Mouse (Mus musculus): ENCODE results near the gene Gm28729. TPM values are rescaled to one million over a fixed set of nuclear protein-coding genes. Genes with fewer than 3 reads are reported as not detected.
"Not testable (repeated sequence)": the region's sequence is repeated elsewhere in the genome, so short reads cannot be mapped to it uniquely, and the experiment has no call there.

Gene Gm28729
- total RNA-seq, 4 experiments from 2014 or later: 0.37 to 0.65 (median 0.39) TPM; not detected in 1

DNA sequence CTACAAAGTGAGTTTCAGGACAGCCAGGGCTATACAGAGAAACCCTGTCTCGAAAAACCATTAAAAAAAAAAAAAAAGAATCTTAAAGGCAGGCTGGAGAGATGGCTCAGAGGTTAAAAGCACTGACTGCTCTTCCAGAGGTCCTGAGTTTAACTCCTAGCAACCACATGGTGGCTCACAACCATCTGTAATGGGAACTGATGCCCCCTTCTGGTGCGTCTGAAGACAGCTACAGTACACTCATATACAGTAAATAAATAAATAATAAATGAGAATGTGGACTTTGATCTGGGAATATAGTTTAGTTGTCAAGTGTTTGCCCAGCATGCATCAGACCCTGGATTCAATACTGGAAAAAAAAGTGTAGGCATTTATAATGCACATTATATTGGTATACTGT is 3.5 kb downstream of the Gm28729 start:
- DNase-seq (ENCODE audit: low spot score in 2 of 2): not testable (repeated sequence)

DNA sequence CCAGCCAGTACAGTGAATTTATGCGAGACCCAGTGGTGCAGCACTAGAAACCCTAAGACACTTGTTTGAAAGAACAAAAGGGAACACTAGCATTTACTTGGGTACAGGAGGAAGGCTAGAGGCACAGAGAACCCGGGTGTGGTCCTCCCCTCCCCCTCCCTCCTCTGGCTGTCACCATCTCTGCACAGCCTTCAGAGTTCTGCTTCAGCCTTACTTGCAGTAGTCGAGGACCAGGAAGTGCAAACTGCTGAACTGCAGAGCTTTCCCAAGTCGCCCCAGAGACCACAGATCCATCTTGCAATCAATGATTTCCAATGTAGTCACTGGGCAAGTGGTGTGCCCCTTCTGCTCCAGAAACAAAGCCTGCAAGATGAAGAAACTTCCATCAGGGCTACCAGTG is 7.6 kb downstream of the Gm28729 start:
- no peak for DNase-seq (ENCODE audit: low spot score in 2 of 2)

DNA sequence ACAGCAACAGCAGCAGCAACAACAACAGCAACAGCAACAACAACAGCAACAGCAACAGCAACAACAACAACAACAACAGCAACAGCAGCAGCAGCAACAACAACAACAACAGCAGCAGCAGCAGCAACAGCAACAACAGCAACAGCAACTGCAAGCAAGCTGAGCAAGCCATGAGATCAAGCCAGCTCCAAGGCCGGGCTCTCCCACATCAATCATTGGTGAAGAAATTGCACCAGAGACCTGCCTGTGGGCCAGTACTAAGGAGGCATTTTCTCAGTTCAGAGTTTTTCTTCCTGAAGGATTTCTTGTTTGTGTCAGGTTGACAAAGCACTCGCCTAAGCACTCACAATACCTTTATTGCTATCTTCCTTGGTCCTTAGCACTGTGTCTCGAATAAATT is 8.3 kb downstream of the Gm28729 start:
- DNase-seq (ENCODE audit: low spot score in 2 of 2): no peak

DNA sequence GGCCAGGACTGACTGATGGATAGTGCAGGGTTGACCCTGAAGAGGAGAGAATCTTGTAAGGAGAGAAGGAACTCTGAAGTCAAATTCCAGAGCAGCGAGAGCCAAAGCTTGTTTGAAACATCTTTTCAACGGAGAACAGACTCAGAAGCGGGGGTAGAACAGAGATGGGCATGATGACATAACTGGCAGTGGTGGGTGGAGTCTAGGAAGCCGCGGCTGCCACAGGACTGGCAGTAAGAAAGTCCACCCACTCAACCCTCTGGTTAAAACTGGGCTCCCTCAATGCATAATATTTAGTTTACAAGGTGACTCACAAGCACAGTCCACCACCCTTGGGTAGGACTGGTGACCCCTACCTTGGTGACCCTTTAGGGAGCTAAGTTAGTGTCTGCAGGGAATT is 9.3 kb downstream of the Gm28729 start:
- DNase-seq (ENCODE audit: low spot score in 2 of 2): no peak

DNA sequence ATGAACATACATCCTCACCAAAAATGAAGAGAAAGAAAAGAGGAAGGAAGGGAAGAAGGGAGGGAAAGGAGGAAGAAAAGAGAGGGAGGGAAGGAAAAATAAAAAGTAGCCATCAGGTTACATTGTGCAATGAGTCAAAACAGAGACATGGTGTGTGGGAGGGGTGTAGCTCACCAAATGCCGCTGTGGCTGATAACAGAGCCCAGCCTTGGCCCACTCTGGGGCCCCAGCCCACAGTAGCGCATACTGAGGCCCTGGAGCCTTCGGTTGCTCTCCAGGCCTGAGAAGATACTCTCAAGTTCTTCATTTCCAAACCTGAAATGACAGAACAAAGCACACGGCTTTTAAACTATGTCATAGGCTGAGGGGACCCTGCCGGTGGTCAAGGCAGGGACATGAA is 10.8 kb downstream of the Gm28729 start:
- DNase-seq (ENCODE audit: low spot score in 2 of 2): no peak

DNA sequence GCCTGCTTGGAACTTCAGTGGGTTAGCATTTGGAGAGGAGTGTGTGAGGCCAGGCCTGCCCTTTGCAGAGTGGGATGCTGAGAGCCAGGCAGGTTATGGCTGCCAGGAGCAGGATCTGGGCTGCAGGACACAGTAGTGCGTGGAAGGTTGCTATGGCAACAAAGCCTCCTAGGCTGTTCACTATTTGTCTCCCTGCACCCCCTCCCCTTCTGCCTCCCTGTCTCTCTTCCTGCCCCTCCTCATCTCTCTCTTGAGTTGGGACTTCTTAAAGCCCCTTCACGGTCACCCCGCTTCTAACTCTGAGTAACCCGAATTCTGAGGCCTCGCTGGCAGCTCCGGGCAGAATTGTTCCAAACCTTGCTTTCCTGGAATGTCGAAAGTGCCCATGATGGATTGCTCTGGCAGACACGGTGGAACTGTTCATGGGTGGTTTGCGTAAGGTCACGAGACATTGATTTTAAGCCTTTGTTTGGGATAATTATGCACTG is 19.0 kb downstream of the Gm28729 start:
- peak in 1 of 2 experiments; percentile 33 for DNase-seq (ENCODE audit: low spot score in 2 of 2)

DNA sequence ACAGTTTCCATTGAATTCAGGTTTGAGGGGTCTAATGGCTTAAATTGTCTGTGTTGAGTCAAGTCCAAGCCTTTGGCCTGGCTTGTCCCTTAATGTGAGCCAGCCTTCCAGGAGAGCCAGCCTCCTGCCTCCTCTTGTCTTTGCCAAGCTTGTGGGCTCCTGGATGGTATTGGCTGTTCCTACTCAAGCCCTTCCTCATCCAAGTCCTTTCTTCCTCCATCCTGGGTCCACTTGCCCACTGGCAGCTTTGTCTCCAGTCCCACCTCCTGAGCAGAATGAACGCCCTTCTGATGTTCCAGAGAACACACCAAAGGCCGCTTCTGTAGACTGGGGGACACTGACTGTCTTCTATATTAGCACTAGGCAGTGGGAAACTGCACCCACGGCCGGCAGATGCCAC is 19.9 kb downstream of the Gm28729 start:
- DNase-seq (ENCODE audit: low spot score in 2 of 2): no peak

DNA sequence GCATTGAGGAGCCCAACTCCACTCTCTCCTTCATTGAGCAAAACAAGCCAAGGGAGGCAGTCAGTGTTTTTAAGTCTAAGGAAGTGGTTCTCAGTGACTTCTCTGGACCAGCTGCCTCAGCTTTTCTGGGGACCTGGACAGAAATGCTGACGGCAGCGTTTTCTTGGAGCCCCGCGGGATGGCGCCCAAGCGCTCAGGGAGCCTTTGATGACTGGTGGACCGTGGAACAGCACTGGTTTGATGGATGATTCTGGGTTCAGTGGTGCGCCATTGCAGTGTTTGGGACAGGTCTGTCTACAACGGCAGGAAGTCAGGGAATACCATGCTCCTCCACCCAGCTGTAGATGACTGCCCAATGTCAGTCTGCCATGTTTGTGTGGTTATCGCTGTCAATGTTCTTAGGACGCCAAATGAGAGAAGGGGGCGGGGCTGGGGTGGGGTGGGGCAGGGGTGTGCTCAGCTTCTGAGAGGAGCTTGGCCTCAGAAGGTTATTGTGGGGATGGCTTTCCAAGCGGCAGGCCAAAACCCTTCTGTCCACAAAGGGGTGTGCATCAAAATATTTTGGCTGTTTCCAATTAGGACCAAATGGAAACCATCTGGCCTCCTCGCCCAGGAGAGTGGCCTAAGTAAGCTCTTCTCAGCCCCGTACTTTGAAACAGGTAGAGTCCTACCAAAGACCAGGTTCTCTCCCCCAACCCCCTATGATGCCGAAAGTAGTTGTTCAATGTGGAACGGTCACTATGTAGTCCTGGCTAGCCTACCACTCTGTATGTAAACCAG is 20.8 kb downstream of the Gm28729 start:
- DNase-seq (ENCODE audit: low spot score in 2 of 2): no peak

DNA sequence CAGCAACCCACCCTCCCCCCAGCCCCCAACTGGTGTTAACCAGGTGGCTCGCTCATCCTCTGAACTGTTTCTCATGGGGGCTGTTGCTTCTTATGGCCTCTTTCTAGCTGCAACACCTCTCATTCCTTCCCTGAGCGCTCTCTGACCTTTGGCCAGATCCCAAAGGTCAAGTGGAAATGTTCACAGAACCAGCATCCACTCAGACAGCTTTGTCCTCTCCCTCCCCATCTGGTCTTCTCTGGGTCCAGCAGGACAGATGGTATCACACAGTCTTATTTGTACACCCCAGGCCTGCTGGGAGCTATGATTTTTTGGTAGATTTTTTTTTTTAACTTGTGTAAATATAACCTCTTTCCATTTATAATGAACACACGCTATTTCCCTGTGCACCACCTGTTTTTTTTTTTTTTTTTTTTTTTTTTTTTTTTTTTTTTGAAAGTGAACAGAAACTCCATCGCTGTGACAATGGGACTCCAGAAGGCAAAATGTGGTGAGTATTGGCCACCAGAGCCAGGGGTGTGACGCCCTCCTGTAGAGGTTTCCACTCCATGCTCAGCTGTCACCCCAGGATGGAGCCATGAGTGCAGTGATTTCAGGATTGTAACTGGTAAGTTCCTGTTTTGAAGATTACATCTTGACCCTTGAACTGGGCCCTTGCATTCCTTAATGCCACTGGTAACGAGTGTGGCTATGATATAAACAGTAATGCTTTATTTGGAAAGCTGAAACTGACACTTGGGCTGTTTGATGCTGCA is 22.0 kb downstream of the Gm28729 start:
- DNase-seq (ENCODE audit: low spot score in 2 of 2): no peak

DNA sequence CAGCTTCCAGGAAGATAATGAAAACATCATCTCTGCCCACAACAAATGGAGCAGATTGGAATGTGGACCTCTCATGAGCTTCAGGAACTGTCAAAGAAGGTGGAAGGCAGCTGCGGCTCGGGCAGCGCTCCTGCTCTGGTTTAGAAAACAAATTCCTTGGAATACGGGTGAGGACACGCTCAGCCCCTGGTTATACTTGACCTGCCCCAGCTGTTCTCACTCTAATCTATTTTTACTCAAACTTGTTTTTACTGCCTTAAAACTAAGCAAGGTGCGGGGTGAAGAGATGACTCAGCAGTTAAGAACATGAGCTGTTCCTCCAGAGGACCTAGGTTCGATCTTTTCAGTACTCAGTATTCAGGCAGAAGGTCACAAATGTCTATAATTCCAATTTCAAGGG is 23.8 kb downstream of the Gm28729 start:
- DNase-seq (ENCODE audit: low spot score in 2 of 2): no peak

DNA sequence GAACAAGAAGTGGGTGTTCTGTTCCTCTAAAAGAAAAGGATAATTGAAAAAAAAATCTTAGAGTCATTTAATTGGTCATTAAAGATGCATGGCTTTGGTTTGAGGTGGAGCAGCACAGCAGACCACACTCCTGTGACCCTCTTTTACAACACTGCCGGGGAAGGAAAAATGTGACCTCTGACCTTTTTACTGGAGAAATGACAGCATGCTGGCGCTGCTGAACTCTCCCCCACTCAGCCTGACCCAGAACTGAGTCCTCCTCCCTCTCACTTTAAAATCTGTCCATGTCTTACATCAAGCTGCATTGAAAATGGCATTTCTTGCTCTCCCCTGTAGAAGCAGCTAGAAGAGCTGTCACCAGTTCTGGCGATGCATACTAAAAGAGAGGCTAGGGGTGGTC is 31.9 kb downstream of the Gm28729 start:
- no peak for DNase-seq (ENCODE audit: low spot score in 2 of 2)

DNA sequence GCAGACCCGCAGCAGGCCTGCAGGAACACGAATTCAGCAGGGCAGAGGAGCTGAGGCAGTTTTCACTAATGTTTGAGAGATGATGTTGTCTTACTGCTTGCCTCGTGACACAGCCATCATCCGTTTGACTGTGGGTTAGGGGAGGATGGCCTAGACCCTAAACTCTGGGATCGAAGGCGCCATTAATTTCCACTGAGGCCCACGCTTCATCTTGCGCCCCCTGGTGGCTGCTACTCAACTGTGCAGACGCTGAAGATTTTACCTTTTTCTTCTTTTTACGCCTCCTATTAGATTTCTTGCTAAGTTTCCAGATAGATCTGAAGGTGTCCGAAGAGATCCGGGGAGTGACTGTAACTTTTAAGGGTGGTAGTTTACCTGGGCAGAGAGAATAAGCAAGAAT is 33.3 kb downstream of the Gm28729 start:
- no peak for DNase-seq (ENCODE audit: low spot score in 2 of 2)

DNA sequence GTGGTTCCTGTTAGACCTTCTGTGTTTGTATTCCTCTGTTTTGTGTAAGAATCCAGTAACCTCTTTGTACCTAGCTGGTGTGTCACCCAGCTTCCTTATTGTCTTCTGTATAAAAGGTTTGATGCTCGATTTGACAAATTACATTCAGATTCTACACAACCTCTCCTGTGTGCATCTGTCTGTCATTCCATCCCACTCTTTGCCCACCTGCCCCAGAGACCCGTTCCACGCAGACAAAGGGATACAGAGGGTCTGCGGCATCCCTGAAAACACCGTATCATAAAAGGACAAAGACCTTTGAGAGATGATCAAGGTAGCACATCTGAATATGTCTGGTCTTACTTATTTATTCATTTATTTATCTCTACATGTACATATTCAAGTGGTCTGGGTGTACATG is 37.2 kb downstream of the Gm28729 start:
- not testable (repeated sequence) for DNase-seq (ENCODE audit: low spot score in 2 of 2)

DNA sequence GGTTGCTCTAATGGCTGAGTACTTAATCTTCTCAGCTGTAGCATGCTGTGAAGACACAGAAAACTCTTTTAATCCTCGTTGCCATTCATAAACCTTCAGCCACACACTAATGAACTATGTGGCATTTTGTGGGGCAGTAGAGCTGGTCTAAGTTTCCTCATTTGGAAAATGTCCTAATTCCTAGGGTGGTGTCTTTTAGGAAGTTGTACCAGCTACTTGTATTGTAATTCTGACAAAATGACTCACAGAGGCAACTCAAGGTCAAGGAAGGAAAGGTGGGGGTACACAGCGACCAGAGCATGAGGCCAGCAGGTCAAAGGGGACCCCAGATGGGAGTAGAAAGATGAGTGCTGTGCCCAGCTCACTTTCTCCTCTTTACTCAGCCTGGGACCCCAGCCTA is 41.4 kb downstream of the Gm28729 start:
- DNase-seq (ENCODE audit: low spot score in 2 of 2): no peak

DNA sequence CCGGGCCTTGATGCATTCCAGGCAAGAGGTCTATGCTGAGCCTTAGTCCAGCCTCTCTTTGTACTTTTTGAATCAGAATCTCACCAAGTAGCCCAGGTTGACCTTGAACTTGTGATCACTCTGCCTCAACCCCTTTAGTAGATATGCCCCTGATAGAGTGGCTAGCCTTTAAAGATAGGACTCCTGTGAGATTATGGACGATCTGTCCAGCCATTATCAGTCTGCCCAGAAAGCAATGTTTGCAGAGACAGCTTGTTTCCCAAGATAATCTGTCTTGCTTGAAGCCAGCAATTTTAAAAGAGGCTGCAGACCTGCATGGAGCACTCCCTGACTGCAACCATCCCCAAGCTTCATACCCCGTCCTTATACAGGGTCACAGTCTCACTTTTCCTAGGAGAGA is 42.0 kb downstream of the Gm28729 start:
- no peak for DNase-seq (ENCODE audit: low spot score in 2 of 2)

DNA sequence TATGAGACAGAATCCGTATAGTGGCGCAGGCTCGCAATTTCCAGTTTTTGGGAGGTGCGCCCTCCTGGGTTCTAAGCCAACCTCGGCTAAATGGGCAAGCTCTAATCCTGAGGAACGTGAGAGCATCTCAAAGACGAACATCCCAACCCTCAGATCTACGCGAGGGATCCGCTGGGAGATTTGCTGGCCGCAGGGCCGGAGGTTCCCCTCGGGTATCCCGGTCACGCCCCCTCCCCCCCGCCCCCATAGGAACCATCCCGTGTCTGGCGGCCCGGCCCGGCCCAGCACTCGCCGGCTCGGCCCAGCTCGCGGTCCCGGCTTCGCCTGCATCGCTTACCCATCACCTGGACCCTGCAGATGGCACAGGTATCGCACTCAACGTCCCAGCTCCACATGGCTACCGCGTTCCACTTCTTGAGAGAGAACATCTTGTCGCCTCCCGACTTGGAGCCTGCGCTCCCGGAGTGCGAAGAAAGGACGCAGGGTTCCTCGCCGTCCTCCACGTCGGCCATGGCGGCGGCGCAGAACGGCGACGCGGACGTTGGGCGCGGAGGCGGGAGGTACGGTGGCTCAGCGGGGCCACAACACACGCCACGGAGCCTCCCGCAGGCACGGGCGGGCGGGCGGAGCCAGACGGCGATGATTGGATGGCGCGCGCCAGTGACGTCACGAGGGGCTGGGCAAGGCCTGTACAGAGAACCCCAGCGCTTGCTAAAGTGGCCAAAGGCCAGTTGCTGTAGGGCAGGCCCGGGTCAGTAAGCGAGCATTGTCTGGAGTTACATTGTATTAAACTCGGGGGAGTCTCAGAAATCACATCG is 46.8 kb downstream of the Gm28729 start, which contains the start of gene Rnf7:
Gene Rnf7, minus strand, starts transcription at position 605 of the 818 bp plus-strand sequence.
- DNase-seq (ENCODE audit: low spot score in 2 of 2): peak; percentile 97 to 99

DNA sequence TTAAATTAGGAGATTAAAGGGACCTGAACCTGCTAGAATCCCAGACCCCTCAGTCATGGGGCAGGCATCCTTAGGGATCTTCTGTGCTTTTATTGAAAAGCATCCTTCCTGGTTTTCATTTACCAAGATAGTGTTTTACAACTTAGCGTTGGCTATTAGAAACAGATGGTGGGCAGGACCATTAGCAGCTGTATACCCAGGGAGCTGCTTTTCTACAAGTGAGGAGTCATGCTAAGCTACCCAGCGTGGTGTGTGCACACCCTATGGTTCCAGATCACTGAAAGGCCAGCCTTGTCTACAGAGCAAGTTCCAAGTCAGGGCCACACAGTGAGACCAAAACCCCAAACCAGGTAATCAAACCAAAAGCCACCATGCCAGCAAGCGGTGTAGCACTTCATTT is 52.7 kb downstream of the Gm28729 start:
- no peak for DNase-seq (ENCODE audit: low spot score in 2 of 2)

DNA sequence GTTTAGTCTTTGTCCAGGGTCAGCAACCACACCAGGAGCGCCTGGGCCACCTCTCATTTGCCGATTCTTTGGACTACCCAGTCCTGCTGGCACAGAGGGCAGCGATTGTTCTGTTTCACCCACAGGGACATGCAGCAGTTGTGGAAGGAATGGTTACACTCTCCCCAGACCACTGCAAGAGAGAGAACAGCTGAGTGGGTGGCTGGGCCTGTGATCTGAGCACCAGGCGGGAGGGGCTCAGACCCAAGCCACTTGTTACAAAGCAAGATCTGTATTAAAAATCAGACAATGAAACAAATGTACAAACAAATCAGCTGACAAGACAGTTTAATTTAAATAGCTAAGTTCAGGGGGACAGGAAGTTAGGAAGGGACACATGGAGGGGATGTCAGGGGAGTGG is 53.4 kb downstream of the Gm28729 start:
- peak in 1 of 2 experiments; percentile 28 for DNase-seq (ENCODE audit: low spot score in 2 of 2)

DNA sequence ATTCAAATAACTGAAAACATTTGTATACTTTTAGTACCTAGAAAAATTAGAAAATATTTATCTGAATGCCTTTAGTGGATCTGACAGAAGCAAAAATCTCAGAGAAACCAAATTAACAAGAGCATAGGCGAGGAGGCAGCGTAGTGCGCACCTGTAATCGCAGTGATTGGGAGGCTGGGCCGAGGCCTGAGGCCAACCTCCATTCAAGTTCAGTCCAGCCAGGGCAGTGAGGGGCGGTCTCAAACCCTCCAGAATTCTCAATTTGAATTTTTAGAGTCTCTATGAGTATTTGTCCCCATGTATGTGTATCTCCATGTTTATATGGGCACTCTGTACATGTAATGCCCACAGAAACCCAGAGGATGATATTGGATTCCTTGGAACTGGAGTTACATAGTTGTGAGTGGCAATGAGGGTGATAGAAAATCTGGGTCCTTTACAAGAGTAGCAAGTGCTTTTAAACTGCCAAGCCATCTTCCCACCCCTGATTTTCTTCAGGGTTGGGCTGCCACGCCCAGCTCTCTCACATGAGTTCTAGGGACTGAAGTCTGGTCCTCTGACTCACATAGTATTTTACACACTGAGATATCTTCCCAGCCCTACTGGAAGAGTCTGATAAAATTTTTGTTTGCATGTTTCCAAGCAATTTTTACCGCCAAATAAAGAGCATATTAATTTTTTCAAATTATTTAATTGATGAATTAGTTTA is 54.6 kb downstream of the Gm28729 start:
- no peak for DNase-seq (ENCODE audit: low spot score in 2 of 2)

DNA sequence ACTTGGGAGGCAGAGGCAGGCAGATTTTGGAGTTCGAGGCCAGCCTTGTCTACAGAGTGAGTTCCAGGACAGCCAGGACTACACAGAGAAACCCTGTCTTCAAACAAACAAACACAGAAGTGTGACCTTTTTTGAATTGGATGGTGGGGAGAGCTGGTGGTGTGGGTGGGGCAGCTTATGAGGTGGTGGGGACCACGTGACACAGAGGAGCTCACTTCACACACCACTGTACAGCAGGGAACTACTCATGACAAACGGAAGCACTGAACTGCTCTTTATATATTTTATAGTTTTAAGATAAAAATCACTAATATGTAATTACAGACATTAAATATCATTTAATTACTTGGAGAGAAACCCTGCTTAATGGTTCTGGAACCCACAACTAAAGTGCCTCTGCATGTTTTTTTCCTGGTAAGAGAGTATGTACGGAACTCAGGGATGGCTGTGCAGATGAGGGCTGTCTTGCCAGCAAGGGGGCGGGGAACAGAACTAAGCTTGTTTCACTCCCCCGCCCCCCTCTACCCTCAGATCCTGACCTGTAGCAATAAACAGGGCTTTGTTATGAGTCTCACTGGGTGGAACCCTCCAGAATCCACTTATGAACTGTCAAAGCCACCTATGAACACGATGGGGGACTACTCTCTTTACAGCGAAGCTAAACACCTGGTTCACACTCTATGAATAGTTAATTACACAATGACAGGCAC is 55.4 kb downstream of the Gm28729 start:
- no peak for DNase-seq (ENCODE audit: low spot score in 2 of 2)
